Mouse (Mus musculus) cerebellum, postnatal 4 days (tissue): ENCODE data around the gene Gdpd5.

Experiments
- DNase-seq, 2 experiments: peaks; one replicate each; pipeline ENCODE4 v3.0.0; 2022; ENCODE audit warnings: low spot score in 2 of 2, mixed read lengths in 1 of 2

Gdpd5 gene

DNA sequence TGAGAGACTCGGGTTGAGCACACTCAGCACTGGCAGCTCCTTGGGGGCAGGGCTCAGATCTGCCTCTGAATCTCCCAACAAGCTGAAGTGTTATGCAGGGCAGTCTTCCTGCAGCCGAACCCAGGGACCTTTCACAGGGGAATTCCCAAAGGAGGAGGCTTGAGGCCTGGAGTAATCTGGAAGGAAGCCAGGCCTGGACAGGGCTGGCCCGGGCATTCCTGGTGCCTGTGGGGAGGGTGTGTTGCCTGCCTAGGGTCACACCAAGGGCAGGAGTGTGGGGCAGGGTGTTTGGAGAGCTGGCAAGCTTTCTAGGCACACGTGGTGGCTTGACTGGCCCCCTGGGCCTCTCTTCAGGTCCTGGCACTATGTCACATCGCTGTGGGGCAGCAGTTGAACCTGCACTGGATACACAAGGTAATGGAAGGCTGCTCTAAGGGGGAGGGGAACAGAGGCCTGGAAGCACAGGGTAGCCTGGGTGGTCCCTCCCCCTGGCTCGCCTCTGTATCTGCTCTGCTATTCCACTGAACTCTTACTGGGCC, 60.4 kb downstream of the Gdpd5 start:
- no peak for DNase-seq

DNA sequence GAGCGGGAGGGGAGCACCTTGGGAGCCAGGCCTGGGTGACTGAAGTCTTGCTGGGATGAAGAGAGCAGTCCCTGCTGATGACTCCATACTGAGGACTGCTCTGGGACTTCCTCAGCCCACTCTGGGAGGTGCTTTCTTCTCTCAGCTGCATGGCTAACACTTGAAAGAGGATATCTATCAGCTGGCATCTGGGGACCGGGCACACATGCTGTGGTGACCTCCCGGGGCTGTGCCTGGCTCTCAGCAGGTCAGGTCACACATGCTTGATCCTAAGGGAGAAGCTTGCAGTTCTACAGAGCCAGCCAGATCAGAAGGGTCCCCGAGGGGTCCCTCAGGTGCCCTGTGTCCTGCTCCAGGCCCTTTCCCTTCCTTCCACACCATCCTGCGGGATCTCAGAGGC, 62.0 kb downstream of the Gdpd5 start:
- no peak for DNase-seq

DNA sequence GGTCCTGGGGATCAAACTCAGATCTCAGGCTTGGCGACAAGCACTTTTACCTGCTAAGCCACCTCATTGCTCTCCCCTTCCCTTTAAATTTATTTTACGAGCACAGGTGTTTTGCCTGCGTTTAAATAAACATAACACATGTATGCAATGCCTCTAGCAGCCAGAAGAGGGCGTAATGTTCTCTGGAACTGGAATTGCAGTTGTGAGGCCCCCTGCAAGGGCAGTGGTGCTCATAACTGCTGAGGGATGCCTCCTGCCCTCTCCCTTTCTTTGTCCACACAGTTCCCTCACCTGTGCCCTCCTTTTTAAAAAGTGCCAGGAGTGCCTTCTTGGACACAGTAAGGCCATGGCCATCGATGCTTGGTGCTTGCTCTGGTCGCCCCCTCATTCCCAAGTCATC, 62.8 kb downstream of the Gdpd5 start:
- no peak for DNase-seq

DNA sequence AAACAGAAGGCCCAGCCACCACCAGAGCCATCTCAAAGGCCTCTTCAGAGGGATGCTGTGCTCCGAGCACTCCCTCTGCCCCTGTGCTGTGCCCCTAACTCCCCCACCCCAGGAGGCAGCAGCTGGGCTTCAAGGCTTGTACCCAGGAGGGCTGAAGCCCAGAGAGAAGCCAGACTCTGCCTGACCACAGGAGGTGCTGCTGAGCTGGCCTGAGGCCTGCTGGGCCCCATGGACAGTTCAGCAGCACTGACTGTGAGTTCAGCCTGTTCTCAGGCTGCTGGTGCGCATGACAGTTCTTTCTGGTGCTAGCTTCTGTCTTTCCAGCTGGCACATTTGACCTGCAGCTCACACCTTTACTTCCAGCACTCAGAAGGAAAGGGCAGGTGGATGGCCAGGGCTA, 64.6 kb downstream of the Gdpd5 start:
- DNase-seq: no peak

DNA sequence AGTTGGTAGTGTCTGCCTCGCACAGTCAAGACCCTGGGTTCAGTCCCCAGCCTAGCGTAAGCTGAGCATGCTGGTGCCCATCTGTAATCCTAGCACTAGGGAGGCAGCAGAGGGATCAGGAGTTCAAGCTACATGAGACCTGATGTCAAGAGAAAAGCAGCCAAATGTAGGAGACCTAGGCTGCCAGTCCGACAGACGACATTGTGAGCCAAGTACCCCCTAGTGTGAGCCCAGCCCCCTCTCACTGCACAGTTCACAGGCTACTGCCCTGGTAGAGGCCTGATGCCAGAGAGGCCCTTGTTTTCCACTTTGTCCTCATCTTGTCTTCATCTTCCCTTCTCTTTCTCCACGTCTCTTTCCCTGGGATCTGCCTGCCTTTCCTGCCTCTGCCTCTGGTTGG, 66.1 kb downstream of the Gdpd5 start:
- no peak for DNase-seq

DNA sequence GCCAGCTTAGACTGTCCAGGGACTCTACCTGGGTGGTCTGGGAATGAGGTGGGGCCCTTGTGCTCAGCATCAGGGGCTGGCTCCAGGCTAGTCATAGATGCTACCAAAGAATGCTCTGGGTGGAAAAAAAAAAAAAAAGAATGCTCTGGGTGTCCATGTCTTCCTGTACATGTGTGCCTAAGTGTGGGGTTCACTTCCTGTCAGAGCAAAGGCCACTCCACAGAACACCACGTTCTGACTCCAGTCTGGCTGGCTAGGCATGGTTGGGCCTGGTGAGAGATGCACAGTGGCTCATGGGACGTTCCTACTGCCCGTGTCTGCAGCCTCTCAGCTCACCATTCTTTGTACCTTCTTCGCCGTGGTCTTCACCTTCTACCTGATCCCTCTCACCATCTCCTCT, 67.4 kb downstream of the Gdpd5 start:
- no peak for DNase-seq

DNA sequence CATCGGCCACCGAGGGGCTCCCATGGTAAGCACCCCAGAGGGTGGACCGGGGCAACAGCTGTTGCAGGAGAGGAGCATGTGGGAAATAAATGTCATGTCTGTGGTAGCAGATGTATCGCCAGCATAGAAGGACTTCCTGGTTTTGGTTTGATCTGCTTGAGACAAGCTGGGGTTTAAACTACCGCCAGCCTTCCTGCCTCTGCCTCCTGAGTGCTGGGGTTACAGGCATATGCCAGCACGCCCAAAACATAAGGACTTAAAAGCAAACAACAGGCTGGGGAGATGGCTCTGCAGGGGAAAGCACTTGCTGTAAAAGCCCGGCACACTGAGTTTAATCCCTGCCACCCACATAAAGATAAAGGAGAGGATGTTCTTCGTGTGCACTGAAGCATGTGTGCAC, 67.8 kb downstream of the Gdpd5 start:
- DNase-seq: no peak

DNA sequence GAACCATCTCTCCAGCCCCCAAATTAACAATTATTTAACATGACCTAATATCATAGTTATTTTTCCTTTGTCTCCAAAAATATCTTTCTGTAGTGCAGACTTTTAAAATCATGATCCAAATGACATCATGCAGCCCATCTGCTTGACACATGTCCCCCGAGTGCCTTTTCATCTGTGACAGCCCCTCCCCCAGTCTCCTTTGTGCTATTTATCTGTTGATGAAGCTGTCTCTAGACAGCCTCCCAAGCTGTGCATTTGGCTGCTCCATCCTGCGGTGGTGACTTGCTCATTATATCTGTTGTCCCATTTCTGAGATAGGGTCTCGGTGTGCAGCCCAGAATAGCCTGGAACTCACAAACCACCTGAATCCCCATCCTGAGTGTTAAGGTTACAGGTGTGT, 68.5 kb downstream of the Gdpd5 start:
- peak in 1 of 2 experiments; percentile 36 for DNase-seq

DNA sequence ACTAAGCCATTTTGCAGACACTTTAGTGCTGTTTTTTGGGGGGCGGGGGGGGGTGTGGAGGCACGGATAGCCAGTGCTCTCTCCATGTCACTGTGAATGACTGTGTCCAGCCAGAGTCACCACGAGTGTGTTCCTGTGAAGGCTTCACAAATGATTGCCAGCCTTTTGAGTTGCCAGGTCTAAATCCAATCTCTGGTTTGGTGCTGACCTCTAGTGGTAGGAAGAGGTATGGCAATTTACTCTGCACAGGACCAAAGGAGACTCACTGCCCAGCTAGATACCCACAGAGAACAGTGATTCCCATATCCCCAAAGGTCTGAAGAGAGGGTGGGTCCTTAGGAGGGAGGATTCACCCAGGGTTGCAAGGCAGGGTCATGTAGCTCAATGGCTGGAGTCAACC, 69.5 kb downstream of the Gdpd5 start:
- DNase-seq: peak; percentile 52 to 81

DNA sequence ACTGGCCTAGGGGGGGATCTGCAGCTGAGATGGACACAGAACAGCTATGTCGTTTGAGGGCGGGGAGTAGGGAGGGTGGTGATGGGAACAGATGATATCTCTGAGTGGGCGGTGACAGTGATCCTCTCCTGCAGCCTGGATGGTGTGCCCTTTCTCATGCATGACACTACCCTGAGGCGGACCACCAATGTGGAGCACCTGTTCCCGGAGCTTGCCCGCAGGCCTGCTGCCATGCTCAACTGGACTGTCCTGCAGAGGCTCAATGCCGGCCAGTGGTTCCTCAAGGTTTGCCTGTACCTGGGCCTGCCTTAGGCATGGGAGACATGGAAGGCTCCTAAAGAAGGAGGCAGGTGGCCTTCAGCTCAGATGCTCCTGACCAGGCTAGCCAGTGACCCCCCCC, 71.6 kb downstream of the Gdpd5 start:
- no peak for DNase-seq

DNA sequence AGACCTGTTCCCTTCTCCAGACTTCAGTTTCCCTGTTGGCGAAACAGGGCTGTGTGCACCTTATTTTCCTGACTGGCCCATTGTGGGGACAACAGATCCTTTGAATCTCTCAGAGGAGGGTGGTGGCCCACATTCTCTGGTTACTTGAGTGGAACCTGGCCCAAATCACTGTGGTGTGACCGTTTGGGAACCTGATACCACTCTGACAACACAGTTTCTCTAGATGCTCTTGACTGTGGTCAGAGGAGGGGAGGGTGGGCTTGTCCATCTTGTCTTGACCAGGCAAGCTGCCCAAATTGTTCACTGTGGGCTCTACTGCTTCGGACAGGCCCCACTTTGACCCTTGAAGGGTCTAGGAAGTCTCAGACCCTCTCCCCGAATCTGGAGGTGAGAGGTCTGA, 72.8 kb downstream of the Gdpd5 start:
- DNase-seq: no peak

DNA sequence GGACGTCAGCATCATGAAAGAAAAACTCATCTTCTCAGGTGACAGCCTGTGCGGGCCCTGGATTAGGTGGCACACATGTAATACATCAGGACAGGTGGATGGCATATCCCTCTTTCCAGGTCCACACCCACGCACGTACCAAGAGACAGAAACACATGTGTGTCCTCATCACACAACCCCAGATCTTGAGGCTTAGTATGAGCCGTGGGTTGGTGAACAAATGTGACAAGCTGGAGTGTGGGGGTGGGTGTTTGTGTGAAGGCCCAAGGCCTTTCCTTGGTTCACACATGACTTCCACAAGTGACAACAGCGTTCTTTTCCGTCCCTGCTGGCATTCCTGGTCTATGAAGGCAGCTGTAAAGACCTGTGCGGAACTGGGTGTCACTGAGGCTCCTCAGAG, 77.6 kb downstream of the Gdpd5 start:
- no peak for DNase-seq

DNA sequence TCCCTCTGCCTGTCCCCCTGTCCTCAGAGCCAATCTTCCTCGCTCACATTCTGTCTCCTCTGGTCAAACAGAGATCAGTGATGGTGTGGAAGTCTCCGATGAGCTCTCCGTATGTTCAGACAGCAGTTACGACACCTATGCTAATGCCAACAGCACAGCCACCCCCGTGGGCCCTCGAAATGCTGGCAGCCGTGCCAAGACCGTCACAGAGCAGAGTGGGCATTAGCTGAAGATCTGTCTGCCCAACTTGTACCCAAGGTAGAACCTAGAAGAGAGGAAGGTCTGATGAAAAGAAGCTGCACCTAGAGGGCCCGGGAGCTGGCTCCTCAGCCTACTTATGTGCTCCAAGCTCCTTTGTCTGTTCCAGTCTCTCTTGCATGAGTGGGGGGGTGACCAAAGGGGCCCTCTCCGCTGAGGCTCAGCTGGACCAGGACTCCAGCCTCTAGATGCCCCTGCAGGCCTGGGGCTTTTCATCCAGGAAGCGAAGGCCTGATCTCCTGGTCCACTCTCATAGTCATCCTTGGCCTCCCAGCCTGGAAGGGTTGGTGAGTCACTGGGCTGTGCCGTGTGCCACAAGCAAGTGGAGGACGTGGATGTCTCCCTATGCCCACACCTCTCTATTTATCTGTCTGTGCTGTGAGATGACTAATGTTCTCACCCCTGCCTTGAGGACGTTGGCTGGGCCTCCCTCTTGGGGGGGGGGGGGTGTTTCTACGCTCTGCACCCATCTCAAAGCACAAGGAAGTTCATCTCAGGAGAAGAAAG, 78.9 kb downstream of the Gdpd5 start:
- no peak for DNase-seq

DNA sequence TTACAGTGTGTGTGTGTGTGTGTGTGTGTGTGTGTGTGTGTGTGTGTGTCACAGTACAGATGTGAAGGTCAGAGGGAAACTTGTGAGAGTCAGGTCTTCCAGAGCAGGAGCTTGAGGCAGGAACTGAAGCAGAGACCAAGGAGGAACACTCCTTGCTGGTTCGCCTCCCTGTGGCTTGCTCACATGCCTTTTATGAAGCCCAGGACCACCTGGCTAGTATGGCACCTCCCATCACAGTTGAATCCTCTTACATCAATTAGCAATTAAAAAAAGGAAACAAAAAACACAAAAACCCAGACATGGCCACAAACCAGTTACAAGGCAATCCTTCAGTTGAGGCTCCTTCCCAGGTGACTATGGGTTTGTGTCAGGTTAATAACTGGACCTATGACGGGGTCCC, 81.9 kb downstream of the Gdpd5 start:
- DNase-seq: no peak

DNA sequence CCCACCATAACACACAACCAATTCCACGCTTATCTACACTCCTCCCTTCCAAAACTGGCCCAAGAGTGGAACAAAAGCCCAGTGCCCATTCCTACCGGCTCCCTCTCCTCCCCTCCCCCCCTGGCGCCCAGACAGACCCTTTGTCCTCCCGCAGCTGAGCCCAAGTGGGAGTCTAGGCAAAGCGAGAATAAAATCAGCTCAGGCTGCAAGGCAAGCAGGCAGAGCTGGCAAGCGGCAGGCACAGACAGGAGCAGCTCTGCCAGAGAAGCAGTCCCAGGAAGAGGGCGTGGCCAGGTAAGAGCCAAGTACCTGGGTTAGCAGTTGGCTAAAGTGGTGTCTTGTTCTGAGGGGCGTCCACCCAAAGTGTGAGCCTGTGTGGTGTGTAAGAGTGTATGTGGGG, 84.6 kb downstream of the Gdpd5 start, which contains the start of gene Klhl35:
Klhl35 (plus strand) TSS at position 194 of the 400 bp plus-strand sequence.
- peak in 1 of 2 experiments; percentile 58 for DNase-seq

DNA sequence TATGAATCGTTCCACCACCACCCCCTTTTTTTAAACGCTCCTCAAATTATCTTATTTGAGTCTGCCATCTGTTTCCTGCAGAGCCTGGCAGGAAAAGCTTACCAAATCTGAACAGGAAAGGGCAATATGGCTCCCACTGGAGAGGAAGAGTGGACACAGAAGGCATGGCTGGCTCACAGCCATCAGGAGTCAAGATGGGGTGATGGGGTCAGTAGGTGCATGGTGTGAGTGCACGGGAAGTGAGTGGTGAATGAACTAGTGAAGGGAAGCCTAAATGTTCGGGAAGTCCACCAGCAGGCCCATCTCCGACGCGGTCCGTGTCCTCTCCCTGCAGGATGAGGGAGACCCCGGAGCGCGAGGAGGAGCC, 86.7 kb downstream of the Gdpd5 start:
- peak in 1 of 2 experiments; percentile 56 for DNase-seq

DNA sequence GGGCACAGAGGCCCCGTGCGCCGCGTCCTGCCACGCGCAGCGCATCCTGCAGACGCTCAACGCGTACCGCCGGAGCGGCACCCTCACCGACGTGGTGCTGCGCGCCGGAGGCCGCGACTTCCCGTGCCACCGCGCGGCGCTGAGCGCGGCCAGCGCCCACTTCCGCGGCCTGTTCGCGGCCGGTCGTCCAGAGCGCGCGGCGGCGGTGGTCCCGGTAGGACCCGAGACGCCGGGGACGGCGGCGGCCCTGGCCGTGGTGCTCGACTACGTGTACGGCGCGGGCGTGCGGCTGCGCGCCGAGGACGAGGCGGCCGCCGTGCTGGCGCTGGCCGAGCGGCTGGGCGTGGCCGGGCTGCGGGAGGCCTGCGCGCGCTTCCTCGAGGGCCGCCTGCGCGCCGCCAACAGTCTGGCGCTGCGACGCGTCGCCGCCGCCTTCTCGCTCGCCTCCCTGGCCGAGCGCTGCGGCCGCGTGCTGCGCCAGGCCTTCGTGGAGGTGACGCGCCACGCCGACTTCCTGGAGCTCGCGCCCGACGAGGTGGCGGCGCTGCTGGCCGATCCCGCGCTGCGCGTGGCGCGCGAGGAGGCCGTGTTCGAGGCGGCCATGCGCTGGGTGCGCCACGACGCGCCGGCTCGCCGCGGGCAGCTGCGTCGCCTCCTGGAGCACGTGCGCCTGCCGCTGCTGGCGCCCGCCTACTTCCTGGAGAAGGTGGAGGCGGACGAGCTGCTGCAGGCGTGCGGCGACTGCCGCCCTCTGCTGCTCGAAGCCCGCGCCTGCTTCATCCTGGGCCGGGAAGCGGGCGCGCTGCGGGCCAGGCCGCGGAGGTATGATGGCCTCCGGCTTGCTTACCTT, 87.3 kb downstream of the Gdpd5 start:
- peak; percentile 55 to 75 for DNase-seq

DNA sequence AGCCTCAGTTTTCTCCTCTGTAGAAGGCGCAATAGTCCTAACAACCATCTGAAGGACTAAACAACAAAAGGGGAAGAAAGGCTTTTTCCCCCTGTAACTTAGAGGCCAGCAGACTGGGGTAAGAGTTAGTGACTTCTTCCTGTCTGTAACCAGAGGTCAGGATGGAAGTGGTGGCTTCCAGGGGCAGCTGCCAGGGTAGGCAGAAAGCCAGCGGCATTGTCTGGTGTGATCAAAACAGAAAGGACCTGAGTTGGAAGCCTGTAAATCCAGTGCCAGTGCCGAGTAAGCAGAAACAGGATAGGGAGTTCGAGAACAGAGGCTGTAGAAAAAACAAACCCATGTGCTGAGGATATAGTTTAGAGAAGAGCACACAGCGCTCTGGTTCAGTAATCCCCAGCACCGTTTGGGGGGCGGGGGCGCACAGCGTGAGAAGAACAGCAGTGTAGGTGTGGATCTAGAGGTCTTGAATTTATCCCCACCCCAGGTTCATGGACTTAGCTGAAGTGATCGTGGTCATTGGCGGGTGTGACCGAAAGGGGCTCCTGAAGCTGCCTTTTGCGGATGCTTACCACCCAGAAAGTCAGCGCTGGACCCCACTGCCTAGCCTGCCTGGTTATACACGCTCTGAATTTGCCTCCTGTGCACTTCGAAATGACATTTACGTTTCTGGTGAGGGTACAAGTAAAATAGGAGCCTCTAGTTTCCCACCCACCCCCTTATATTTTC, 88.6 kb downstream of the Gdpd5 start:
- DNase-seq: no peak

DNA sequence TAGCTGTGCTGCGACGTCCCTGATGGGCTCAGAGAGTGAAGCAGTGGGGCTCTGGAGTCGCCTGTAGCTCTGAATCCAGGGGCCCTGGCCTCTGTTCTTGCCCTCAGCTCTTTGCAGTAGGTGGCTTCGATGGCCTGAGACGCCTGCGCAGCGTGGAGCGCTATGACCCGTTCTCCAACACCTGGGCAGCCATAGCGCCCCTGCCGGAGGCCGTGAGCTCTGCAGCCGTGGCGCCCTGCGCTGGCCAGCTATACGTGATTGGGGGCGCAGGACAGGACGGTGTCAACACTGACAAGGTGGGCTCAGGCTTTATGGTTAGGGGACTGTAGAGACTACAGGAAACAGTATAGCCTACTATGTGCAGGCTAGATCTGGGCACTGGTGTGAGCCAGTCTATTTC, 90.4 kb downstream of the Gdpd5 start:
- peak in 1 of 2 experiments; percentile 1 for DNase-seq

DNA sequence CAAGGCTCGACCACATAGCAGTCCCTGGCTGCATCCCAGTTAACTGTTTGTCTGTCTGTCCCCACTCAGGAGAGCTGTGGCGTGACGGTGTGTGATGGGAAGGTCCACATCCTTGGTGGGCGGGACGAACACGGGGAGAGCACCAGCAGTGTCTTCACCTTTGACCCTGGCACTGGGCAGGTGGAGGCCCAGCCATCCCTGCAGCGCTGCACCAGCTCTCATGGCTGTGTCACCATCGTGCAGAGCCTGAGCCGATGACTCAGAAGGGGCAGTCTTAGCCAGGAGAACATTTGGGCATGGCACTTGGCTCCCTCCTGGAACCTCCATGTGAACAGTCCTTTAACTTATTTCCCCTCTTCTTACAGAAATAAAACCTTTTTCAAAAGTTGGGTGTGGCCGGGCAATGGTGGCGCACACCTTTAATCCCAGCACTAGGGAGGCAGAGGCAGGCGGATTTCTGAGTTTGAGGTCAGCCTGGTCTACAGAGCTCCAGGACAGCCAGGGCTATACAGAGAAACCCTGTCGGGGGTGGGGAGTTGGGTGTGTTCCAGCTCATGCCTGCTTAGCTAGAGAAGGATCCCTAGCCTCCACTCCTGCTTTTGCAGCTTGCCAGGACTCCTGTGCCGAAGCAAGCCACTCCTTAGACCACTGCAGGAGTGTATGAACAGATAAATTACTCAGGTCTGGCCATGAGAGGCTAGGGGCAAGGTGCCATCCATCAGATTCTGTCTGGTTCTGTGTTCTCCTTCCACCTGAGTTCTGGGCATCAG, 92.6 kb downstream of the Gdpd5 start:
- no peak for DNase-seq

DNA sequence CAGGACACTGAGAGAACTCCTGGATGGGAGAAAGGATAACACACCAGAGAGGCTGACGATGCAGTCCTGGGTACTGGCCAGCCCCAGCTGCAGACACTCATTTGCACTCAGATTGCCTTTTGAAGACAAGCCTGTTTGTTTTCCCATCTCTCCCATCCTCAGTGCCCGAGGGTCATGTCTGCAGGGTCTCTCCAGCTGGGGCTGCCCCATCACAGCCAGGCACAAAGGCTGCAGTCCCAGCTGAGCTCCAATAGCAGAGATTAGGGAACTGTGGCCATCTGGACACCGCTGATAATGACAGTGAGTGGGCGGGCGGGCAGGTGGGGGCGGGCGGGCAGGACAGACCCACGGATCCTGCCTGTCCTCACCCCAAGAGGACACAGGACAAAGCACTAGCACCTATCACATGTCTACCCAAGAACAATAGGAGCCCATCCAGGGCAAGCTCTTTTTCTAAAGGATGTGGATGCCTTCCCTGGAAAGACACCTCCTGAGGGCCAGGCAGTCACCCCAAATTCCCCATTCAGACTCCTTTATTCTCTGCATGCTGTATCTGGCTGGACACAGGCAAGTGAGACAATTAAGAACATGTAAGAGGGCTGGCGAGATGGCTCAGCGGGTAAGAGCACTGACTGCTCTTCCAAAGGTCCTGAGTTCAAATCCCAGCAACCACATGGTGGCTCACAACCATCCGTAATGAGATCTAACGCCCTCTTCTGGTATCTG, 93.8 kb downstream of the Gdpd5 start:
- DNase-seq: no peak
